Mouse (Mus musculus) layer of hippocampus, adult 9-10 months (tissue): ENCODE measurements at regions not wholly inside any gene's neighbourhood (a gene's known extent, or its start where the extent isn't known, plus 50 kb on each side); places are given as distances from the start of the nearest gene placed in this dataset.
"Not testable (repeated sequence)": the region's sequence is repeated elsewhere in the genome, so short reads cannot be mapped to it uniquely, and the experiment has no call there.

Experiments used
- DNase-seq: peaks from one replicate; pipeline ENCODE4 v3.0.0; 2022; ENCODE audit warnings: low spot score

- no peak for DNase-seq
Observed at GRCm38 (mm10) chr5:40901742-40902141, 806.2 kb downstream of the Rab28 start.

GRCm38 (mm10) chr5:40882886-40883285, 825.1 kb downstream of the Rab28 start:
- no peak for DNase-seq

GRCm38 (mm10) chr5:40877756-40878155, 830.2 kb downstream of the Rab28 start:
- DNase-seq, result no peak

GRCm38 (mm10) chr5:40862349-40862748, 845.6 kb downstream of the Rab28 start:
- not testable (repeated sequence) for DNase-seq
